Mouse (Mus musculus) MEL (cell line): ENCODE measurements at regions not wholly inside any gene's neighbourhood (a gene's known extent, or its start where the extent isn't known, plus 50 kb on each side); places are given as distances from the start of the nearest gene placed in this dataset.

Experiments
- DNase-seq: peaks from one replicate; pipeline ENCODE4 v3.0.0; 2011; ENCODE audit warnings: low read depth, low spot score
- H3K27ac ChIP-seq: 2 replicates; pipeline ENCODE4 v1.5.1; 2012; ENCODE audit warnings: low read depth, mild to moderate bottlenecking, control low read depth, low read length, moderate library complexity; ENCODE audit not compliant: control insufficient read depth
- H3K27me3 ChIP-seq, 2 experiments: fragments of 150-350 bp in 1 of 2; sonication (generic) in 1 of 2; 2 replicates each; pipeline ENCODE4 v1.6.1; 2012; ENCODE audit warnings: low read length in 2 of 2, mild to moderate bottlenecking in 2 of 2, improper control_type of control experiment in 1 of 2, moderate library complexity in 1 of 2; ENCODE audit not compliant: insufficient read depth in 2 of 2, control insufficient read depth in 1 of 2
- H3K36me3 ChIP-seq, 2 experiments: 2 replicates each; pipeline ENCODE4 v1.6.1; 2012 to 2014; ENCODE audit warnings: low read length in 2 of 2, improper control_type of control experiment in 1 of 2, inconsistent platforms in 1 of 2, mild to moderate bottlenecking in 1 of 2; ENCODE audit not compliant: insufficient read depth in 2 of 2, control insufficient read depth in 1 of 2
- H3K4me1 ChIP-seq, 2 experiments: fragments of 150-350 bp in 1 of 2; sonication (generic) in 1 of 2; 2 replicates each; pipeline ENCODE4 v1.6.1; 2012; ENCODE audit warnings: low read length in 2 of 2, improper control_type of control experiment in 1 of 2, mild to moderate bottlenecking in 1 of 2; ENCODE audit not compliant: insufficient read depth in 2 of 2, control insufficient read depth in 1 of 2
- H3K4me3 ChIP-seq, 2 experiments: fragments of 150-350 bp in 1 of 2; sonication (generic) in 1 of 2; 2 replicates each; pipeline ENCODE4 v1.5.1; 2012; ENCODE audit warnings: low read depth in 2 of 2, low read length in 2 of 2, mild to moderate bottlenecking in 2 of 2, moderate library complexity in 2 of 2, control low read depth in 1 of 2, improper control_type of control experiment in 1 of 2; ENCODE audit not compliant: control insufficient read depth in 1 of 2, insufficient read depth in 1 of 2
- H3K79me2 ChIP-seq: 2 replicates; pipeline ENCODE4 v1.6.1; 2012; ENCODE audit warnings: mild to moderate bottlenecking, low read length, moderate library complexity; ENCODE audit not compliant: control insufficient read depth, poor library complexity, insufficient read depth
- H3K9ac ChIP-seq: 2 replicates; pipeline ENCODE4 v1.6.1; 2012; ENCODE audit warnings: low read depth, mild to moderate bottlenecking, control low read depth, low read length, moderate library complexity; ENCODE audit not compliant: control insufficient read depth, poor library complexity, severe bottlenecking
- H3K9me3 ChIP-seq: fragments of 150-350 bp; sonication (generic); replicated peaks from 2 replicates; pipeline ENCODE4 v1.6.1; 2012; ENCODE audit warnings: mild to moderate bottlenecking, low read length, improper control_type of control experiment, moderate library complexity; ENCODE audit not compliant: insufficient read depth
- BHLHE40 ChIP-seq: IDR thresholded peaks from 2 replicates; pipeline ENCODE4 v1.6.1; 2012; ENCODE audit warnings: low read depth, mild to moderate bottlenecking, inconsistent platforms, low read length, improper control_type of control experiment, borderline replicate concordance
- CHD1 ChIP-seq: IDR thresholded peaks from 2 replicates; pipeline ENCODE4 v1.6.1; 2012; ENCODE audit warnings: low read depth, mild to moderate bottlenecking, inconsistent platforms, low read length, improper control_type of control experiment
- CTCF ChIP-seq, 3 experiments: IDR thresholded peaks in 2 of 3; conservative IDR thresholded peaks in 1 of 3; 2 replicates each; pipeline ENCODE4 v1.5.1; 2011 to 2012; ENCODE audit warnings: low read length in 3 of 3, low read depth in 2 of 3, mild to moderate bottlenecking in 2 of 3, improper control_type of control experiment in 1 of 3, inconsistent platforms in 1 of 3, mixed read lengths in 1 of 3, moderate library complexity in 1 of 3; ENCODE audit not compliant: control insufficient read depth in 1 of 3, insufficient read depth in 1 of 3, poor library complexity in 1 of 3, severe bottlenecking in 1 of 3
- E2F4 ChIP-seq: IDR thresholded peaks from 2 replicates; pipeline ENCODE4 v1.6.1; 2011; ENCODE audit warnings: low read depth, low read length, improper control_type of control experiment, borderline replicate concordance
- ELF1 ChIP-seq: IDR thresholded peaks from 2 replicates; pipeline ENCODE4 v1.6.1; 2014; ENCODE audit warnings: low read depth, mild to moderate bottlenecking, inconsistent platforms, low read length, improper control_type of control experiment, moderate library complexity
- EP300 ChIP-seq, 2 experiments: IDR thresholded peaks; 2 replicates each; pipeline ENCODE4 v1.6.1; 2011; ENCODE audit warnings: improper control_type of control experiment in 2 of 2, low read length in 2 of 2, low read depth in 1 of 2, mild to moderate bottlenecking in 1 of 2
- GABPA ChIP-seq: IDR thresholded peaks from 2 replicates; pipeline ENCODE4 v1.6.1; 2012; ENCODE audit warnings: low read depth, mild to moderate bottlenecking, inconsistent platforms, low read length, improper control_type of control experiment, moderate library complexity
- GATA1 ChIP-seq: IDR thresholded peaks from 2 replicates; pipeline ENCODE4 v1.6.1; 2011; ENCODE audit warnings: low read depth, low read length, improper control_type of control experiment
- JUND ChIP-seq: IDR thresholded peaks from 2 replicates; pipeline ENCODE4 v1.6.1; 2011; ENCODE audit warnings: low read depth, mild to moderate bottlenecking, improper control_type of control experiment, low read length
- KAT2A ChIP-seq: conservative IDR thresholded peaks from 2 replicates; pipeline ENCODE4 v1.6.1; 2012; ENCODE audit warnings: low read depth, low read length, improper control_type of control experiment, inconsistent platforms
- MAX ChIP-seq: IDR thresholded peaks from 2 replicates; pipeline ENCODE4 v1.6.1; 2011; ENCODE audit warnings: low read length, improper control_type of control experiment
- MAZ ChIP-seq: IDR thresholded peaks from 2 replicates; pipeline ENCODE4 v1.6.1; 2012; ENCODE audit warnings: low read depth, mild to moderate bottlenecking, inconsistent platforms, low read length, improper control_type of control experiment
- MEF2A ChIP-seq: IDR thresholded peaks from 2 replicates; pipeline ENCODE4 v1.6.1; 2014; ENCODE audit warnings: low read depth, mild to moderate bottlenecking, inconsistent platforms, low read length, improper control_type of control experiment; ENCODE audit not compliant: poor library complexity, insufficient replicate concordance, severe bottlenecking; ENCODE audit errors: extremely low read depth
- MXI1 ChIP-seq: IDR thresholded peaks from 2 replicates; pipeline ENCODE4 v1.6.1; 2011; ENCODE audit warnings: mild to moderate bottlenecking, low read depth, low read length, improper control_type of control experiment
- MYB ChIP-seq: IDR thresholded peaks from 2 replicates; pipeline ENCODE4 v1.6.1; 2011; ENCODE audit warnings: mild to moderate bottlenecking, low read depth, low read length, improper control_type of control experiment
- NELFE ChIP-seq: IDR thresholded peaks from 2 replicates; pipeline ENCODE4 v1.6.1; 2011; ENCODE audit warnings: low read depth, low read length, improper control_type of control experiment
- NRF1 ChIP-seq: IDR thresholded peaks from 2 replicates; pipeline ENCODE4 v1.6.1; 2014; ENCODE audit warnings: low read depth, mild to moderate bottlenecking, inconsistent platforms, low read length, improper control_type of control experiment, moderate library complexity; ENCODE audit not compliant: poor library complexity, insufficient read depth, severe bottlenecking
- POLR2AphosphoS2 ChIP-seq: IDR thresholded peaks from 2 replicates; pipeline ENCODE4 v1.6.1; 2011; ENCODE audit warnings: low read length, improper control_type of control experiment
- POLR2AphosphoS5 ChIP-seq: IDR thresholded peaks from 2 replicates; pipeline ENCODE4 v1.6.1; 2012; ENCODE audit warnings: low read depth, borderline replicate concordance, mild to moderate bottlenecking, inconsistent platforms, low read length, moderate library complexity, mixed read lengths
- RCOR1 ChIP-seq: IDR thresholded peaks from 2 replicates; pipeline ENCODE4 v1.6.1; 2012; ENCODE audit warnings: low read depth, mild to moderate bottlenecking, inconsistent platforms, low read length, improper control_type of control experiment
- SIN3A ChIP-seq: IDR thresholded peaks from 2 replicates; pipeline ENCODE4 v1.6.1; 2012; ENCODE audit warnings: low read length, improper control_type of control experiment, inconsistent platforms
- SMC3 ChIP-seq: IDR thresholded peaks from 2 replicates; pipeline ENCODE4 v1.6.1; 2011; ENCODE audit warnings: low read depth, low read length, improper control_type of control experiment
- TAL1 ChIP-seq: IDR thresholded peaks from 2 replicates; pipeline ENCODE4 v1.6.1; 2012; ENCODE audit warnings: mild to moderate bottlenecking, inconsistent platforms, low read length, moderate library complexity, mixed read lengths
- USF1 ChIP-seq: IDR thresholded peaks from 2 replicates; pipeline ENCODE4 v1.6.1; 2014; ENCODE audit warnings: low read depth, mild to moderate bottlenecking, inconsistent platforms, low read length, improper control_type of control experiment, moderate library complexity
- ZNF384 ChIP-seq: IDR thresholded peaks from 2 replicates; pipeline ENCODE4 v1.6.1; 2012; ENCODE audit warnings: low read depth, mild to moderate bottlenecking, inconsistent platforms, low read length, improper control_type of control experiment

DNA sequence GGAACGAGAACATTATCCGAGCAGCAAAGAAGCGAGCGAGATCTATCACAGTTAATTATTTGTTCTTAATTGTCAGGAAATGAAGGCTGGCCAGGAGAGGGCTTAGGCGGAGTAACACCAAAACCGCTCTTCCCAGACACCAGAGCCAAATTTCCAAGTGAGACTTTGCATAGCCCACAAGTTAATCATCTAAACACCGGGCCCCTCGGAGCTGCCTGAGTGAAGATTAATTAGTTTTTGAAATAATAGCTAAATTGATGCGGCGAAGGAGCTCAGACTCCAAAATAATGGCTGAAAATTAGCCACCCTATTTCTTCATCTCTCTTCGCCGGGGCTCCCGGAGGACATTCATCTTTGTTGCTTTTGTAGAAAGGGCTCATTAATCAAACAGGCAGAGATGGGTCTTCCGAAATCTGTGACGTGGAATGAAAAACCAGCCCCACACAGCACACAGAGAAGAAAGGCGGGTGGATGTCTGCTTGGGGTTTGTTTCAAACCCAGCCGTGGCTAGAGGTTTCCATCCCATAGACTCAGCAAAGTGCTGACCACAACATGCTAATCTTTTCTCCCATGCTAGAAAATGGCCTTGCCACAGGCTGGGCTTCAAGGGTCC lies 193.7 kb downstream of the Suds3 start:
- H3K4me1 ChIP-seq, result no peaks in the 10 kb centered on the region
- H3K27ac ChIP-seq, result no peak overlapping the region
- no peak overlapping the region for H3K9ac ChIP-seq
- no peaks in the 10 kb centered on the region for H3K27me3 ChIP-seq
- no peak for DNase-seq
- no peak for TF ChIP-seq RCOR1
- no peak for TF ChIP-seq E2F4
- TF ChIP-seq GABPA, result no peak
- TF ChIP-seq, all 39 proteins: peak for 0
- Histone ChIP-seq H3K9me3 (no peaks in the 10 kb centered on the region), H3K36me3 (no peaks in the 10 kb centered on the region), H3K79me2 (no peaks in the 10 kb centered on the region), H3K4me3 (no peak overlapping the region)

DNA sequence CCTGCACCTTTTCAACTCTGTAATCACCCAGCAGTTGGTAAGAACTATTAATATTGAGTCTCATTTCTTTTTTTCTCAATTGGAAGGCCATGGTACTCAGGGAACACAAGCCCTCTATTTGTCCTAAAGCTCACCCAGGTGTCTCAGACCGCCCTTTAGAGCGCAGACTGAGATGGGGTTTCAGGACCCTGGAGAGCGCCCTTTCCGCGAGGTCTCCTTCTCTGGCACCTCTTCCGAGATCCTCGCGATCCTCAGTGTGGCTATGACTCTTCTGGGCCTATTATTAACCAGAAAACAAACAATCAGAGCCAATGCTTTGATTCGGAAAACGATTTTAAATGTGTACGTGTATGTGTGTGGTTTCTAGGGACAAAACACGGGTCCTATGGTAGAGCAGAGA lies 201.0 kb downstream of the Suds3 start:
- H3K79me2 ChIP-seq, result no peaks in the 10 kb centered on the region
- peak; percentile 12 for DNase-seq

GRCm38 (mm10) chr5:116900846-116901245 lies 215.1 kb downstream of the Suds3 start:
- no peak overlapping the region for H3K4me3 ChIP-seq
- no peaks in the 10 kb centered on the region for H3K9me3 ChIP-seq
- DNase-seq, result no peak
- no peaks in the 10 kb centered on the region for H3K79me2 ChIP-seq
- H3K36me3 ChIP-seq, result no peaks in the 10 kb centered on the region
- TF ChIP-seq EP300 (IDR thresholded peaks at IDR 0.05; ENCODE audit: low read depth in 1 of 2, low read length in 2 of 2) (no peak), MYB (no peak), CHD1 (no peak), SIN3A (no peak), BHLHE40 (no peak), ZNF384 (no peak), ELF1 (no peak), MXI1 (no peak), CTCF (IDR thresholded peaks at IDR 0.05 in 2 of 3, conservative IDR thresholded peaks at IDR 0.05 in 1 of 3; ENCODE audit: control insufficient read depth in 1 of 3, insufficient read depth in 1 of 3, low read depth in 2 of 3, low read length in 3 of 3, poor library complexity in 1 of 3, severe bottlenecking in 1 of 3) (no peak), GATA1 (no peak), USF1 (no peak), E2F4 (no peak), NELFE (no peak), KAT2A (no peak)
- H3K27ac ChIP-seq, result no peak overlapping the region
- no peaks in the 10 kb centered on the region for H3K4me1 ChIP-seq
- no peak overlapping the region for H3K9ac ChIP-seq
- no peaks in the 10 kb centered on the region for H3K27me3 ChIP-seq

More for the DNA sequence above, 201.0 kb downstream of the Suds3 start:
- no peaks in the 10 kb centered on the region for H3K4me1 ChIP-seq
- no peak overlapping the region for H3K4me3 ChIP-seq
- H3K36me3 ChIP-seq, result no peaks in the 10 kb centered on the region
- TF ChIP-seq MAZ, result no peak
- no peak for TF ChIP-seq USF1
- no peak for TF ChIP-seq NRF1
- TF ChIP-seq MAX, result no peak
- TF ChIP-seq POLR2AphosphoS5, result no peak
- no peak for TF ChIP-seq MEF2A
- no peak for TF ChIP-seq POLR2AphosphoS2
- no peak for TF ChIP-seq TAL1
- no peak for TF ChIP-seq JUND
- no peak for TF ChIP-seq KAT2A
- no peak for TF ChIP-seq E2F4
- TF ChIP-seq CTCF (IDR thresholded peaks at IDR 0.05 in 2 of 3, conservative IDR thresholded peaks at IDR 0.05 in 1 of 3; ENCODE audit: control insufficient read depth in 1 of 3, insufficient read depth in 1 of 3, low read depth in 2 of 3, low read length in 3 of 3, poor library complexity in 1 of 3, severe bottlenecking in 1 of 3), result no peak
- no peak for TF ChIP-seq SMC3
- no peak overlapping the region for H3K9ac ChIP-seq
- H3K27me3 ChIP-seq, result no peaks in the 10 kb centered on the region
- no peak overlapping the region for H3K27ac ChIP-seq
- no peaks in the 10 kb centered on the region for H3K9me3 ChIP-seq
